Mouse (Mus musculus) forebrain, embryonic 10.5 days (tissue): ENCODE data around the gene Evl. TPM values are rescaled to one million over a fixed set of nuclear protein-coding genes. Genes with fewer than 3 reads are reported as not detected.

Experiments used
- DNase-seq: peaks from one replicate; pipeline ENCODE4 v3.0.0-alpha.2; 2017; ENCODE audit warnings: low spot score; ENCODE audit errors: extremely low spot score
- H3K27ac ChIP-seq: fragments of 300-500 bp; sonication (generic); 2 replicates; pipeline ENCODE4 v1.5.1; 2016; ENCODE audit warnings: mild to moderate bottlenecking
- H3K27me3 ChIP-seq: fragments of 300-500 bp; sonication (generic); 2 replicates; pipeline ENCODE4 v1.6.1; 2016; ENCODE audit warnings: mild to moderate bottlenecking; ENCODE audit not compliant: poor library complexity, severe bottlenecking
- H3K36me3 ChIP-seq: fragments of 300-500 bp; sonication (generic); replicated peaks from 2 replicates; pipeline ENCODE4 v1.6.1; 2016; ENCODE audit warnings: mild to moderate bottlenecking, moderate library complexity
- H3K4me1 ChIP-seq: fragments of 300-500 bp; sonication (generic); 2 replicates; pipeline ENCODE4 v1.6.1; 2016
- H3K4me3 ChIP-seq: fragments of 300-500 bp; sonication (generic); 2 replicates; pipeline ENCODE4 v1.5.1; 2016; ENCODE audit warnings: mild to moderate bottlenecking, moderate library complexity
- H3K9me3 ChIP-seq: fragments of 300-500 bp; sonication (generic); 2 replicates; pipeline ENCODE4 v1.6.1; 2016; ENCODE audit warnings: mild to moderate bottlenecking, moderate library complexity
- WGBS: fragments of 180-500 bp; shearing (Covaris S2); methylation state at CpG from one replicate; pipeline ENCODE4 v1.1.7; 2016; 5-methylcytosine and 5-hydroxymethylcytosine counted together
- polyA plus RNA-seq: library from polyadenylated mRNA; unstranded; fragments of >200 nt; fragmentation: Nextera tagmentation; extraction: Ambion mirVana; gene quantifications from 2 replicates; pipeline ENCODE4 v1.2.1, GENCODE M21; 2016

Evl gene
- polyA plus RNA-seq, 1 experiment from 2014 or later: 55.2 TPM

GRCm38 (mm10) chr12:108668606-108669235 lies 114.2 kb downstream of the Evl start:
- 86% methylated on average over 8 of the region's 8 CpGs for WGBS
- peak overlapping the region; percentile 30; the same call in 1 of the 2 replicates for H3K27ac ChIP-seq

GRCm38 (mm10) chr12:108671541-108671940 lies 117.0 kb downstream of the Evl start:
- H3K4me3 ChIP-seq: no peak overlapping the region
- H3K4me1 ChIP-seq: peaks cover 6% of the 10 kb centered on the region; the same call in 1 of the 2 replicates
- DNase-seq: no peak
- H3K9me3 ChIP-seq: no peaks in the 10 kb centered on the region
- H3K36me3 ChIP-seq: peaks cover 77% of the 10 kb centered on the region
- H3K27me3 ChIP-seq: no peaks in the 10 kb centered on the region
- WGBS: 94% methylated on average over 2 of the region's 2 CpGs
- no peak overlapping the region for H3K27ac ChIP-seq

More at GRCm38 (mm10) chr12:108668606-108669235, 114.2 kb downstream of the Evl start:
- H3K36me3 ChIP-seq: peaks cover 71% of the 10 kb centered on the region
- no peak overlapping the region for H3K4me3 ChIP-seq
- no peak for DNase-seq
- peaks cover 11% of the 10 kb centered on the region; the same call in 1 of the 2 replicates for H3K4me1 ChIP-seq
- no peaks in the 10 kb centered on the region for H3K9me3 ChIP-seq
- no peaks in the 10 kb centered on the region for H3K27me3 ChIP-seq

DNA sequence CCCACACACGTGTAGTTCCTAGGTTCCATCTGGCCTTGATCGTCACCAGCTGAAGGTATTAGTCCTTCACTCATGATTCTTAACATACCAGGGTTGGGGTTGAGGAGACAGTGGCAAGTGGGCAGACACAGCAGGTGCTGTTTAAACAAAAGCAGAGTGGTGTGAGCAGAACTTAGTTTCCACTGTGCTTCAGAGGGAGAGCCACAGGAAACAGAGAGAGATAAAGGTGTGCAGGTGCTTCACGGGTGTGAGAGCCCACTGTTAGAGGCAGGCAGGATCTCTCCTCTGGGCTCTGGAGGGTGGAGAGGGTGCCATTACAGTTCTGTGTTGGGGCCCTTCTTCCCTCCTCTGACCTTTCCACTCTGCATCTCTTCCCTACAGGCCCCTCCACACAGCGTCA lies 118.4 kb downstream of the Evl start:
- peaks cover 82% of the 10 kb centered on the region for H3K36me3 ChIP-seq

GRCm38 (mm10) chr12:108673546-108673945 lies 119.0 kb downstream of the Evl start:
- H3K9me3 ChIP-seq: no peaks in the 10 kb centered on the region
- no peaks in the 10 kb centered on the region for H3K4me1 ChIP-seq
- H3K27me3 ChIP-seq: no peaks in the 10 kb centered on the region
- no peak for DNase-seq
- no peak overlapping the region for H3K4me3 ChIP-seq
- H3K36me3 ChIP-seq: peaks cover 88% of the 10 kb centered on the region
- 89% methylated on average over 3 of the region's 3 CpGs for WGBS
- no peak overlapping the region for H3K27ac ChIP-seq

More for the DNA sequence above, 118.4 kb downstream of the Evl start:
- peaks cover 5% of the 10 kb centered on the region; the same call in 1 of the 2 replicates for H3K4me1 ChIP-seq
- H3K27me3 ChIP-seq: no peaks in the 10 kb centered on the region
- H3K4me3 ChIP-seq: no peak overlapping the region
- H3K9me3 ChIP-seq: no peaks in the 10 kb centered on the region
- no peak for DNase-seq
- H3K27ac ChIP-seq: no peak overlapping the region
- 89% methylated on average over 4 of the region's 4 CpGs for WGBS

- WGBS: 95% methylated on average over 4 of the region's 4 CpGs
- H3K36me3 ChIP-seq: peaks cover 95% of the 10 kb centered on the region
These were observed 120.0 kb downstream of the Evl start for GRCm38 (mm10) chr12:108674502-108674901.

GRCm38 (mm10) chr12:108674916-108675315 lies 120.4 kb downstream of the Evl start:
- no peaks in the 10 kb centered on the region for H3K4me1 ChIP-seq
- H3K27ac ChIP-seq: no peak overlapping the region
- H3K9me3 ChIP-seq: no peaks in the 10 kb centered on the region
- 95% methylated on average over 2 of the region's 2 CpGs for WGBS
- no peak overlapping the region for H3K4me3 ChIP-seq
- H3K27me3 ChIP-seq: no peaks in the 10 kb centered on the region
- H3K36me3 ChIP-seq: peaks cover 95% of the 10 kb centered on the region
- DNase-seq: no peak

More at GRCm38 (mm10) chr12:108674502-108674901, 120.0 kb downstream of the Evl start:
- H3K27me3 ChIP-seq: no peaks in the 10 kb centered on the region
- H3K9me3 ChIP-seq: no peaks in the 10 kb centered on the region
- no peak overlapping the region for H3K27ac ChIP-seq
- no peak for DNase-seq
- H3K4me3 ChIP-seq: no peak overlapping the region
- H3K4me1 ChIP-seq: no peaks in the 10 kb centered on the region

DNA sequence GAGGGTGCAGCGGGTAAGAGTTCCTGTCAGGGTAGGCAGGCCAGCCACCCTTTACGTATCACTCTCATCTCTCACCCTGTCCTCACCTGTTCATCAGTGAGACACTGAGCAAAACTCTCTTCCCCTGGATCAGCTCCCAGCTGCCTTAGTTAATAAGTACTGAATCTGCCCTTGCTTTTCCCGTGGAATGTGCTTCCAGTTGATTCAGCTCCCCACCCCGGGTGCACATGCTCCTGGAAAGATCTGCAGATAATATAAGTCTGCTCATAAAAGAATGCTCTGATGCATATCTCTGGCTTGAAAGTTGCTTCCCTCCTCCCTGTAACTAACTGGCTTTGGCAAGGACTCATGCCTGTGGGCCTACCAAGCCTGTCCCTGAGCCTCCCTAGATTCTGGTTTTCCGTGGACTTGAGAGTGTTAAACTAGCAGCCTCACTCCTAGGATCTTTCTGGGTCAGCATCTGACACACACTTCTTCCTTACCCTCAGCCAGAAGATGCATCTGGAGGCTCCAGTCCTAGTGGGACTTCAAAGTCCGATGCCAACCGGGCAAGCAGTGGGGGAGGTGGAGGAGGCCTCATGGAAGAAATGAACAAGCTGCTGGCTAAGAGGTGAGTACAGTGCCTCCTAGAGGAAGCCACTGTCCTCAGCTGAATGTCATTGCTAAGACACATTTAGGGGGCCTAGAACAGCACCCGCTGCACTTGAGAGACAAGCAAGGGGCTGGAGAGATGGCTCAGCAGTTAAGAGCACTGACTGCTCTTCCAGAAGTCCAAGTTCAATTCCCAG lies 121.3 kb downstream of the Evl start:
- no peak for DNase-seq
- no peaks in the 10 kb centered on the region for H3K27me3 ChIP-seq
- 88% methylated on average over 8 of the region's 8 CpGs for WGBS
- no peaks in the 10 kb centered on the region for H3K9me3 ChIP-seq
- H3K27ac ChIP-seq: no peak overlapping the region
- H3K4me3 ChIP-seq: no peak overlapping the region
- no peaks in the 10 kb centered on the region for H3K4me1 ChIP-seq
- peaks cover 94% of the 10 kb centered on the region for H3K36me3 ChIP-seq

DNA sequence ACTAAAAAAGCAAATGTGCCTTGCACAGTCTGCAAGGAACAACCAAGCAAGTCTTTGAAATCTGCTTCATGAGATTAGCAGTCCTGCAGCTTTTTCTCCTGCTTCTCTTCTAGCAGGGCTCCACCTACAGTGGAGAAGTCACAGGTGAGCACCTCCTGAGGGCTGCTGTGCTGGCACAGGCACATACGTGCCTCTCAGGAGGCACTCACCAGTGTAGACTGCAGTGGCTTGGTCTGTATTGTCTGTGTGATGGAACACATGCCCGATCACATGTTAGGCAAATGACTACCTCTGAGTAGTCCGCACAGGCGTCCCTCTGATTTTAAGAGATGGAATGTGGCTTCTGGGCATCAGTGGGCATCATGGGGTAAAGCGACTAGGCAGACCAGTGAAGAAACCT lies 122.6 kb downstream of the Evl start:
- H3K27me3 ChIP-seq: no peaks in the 10 kb centered on the region
- no peak overlapping the region for H3K4me3 ChIP-seq
- H3K4me1 ChIP-seq: no peaks in the 10 kb centered on the region
- H3K9me3 ChIP-seq: no peaks in the 10 kb centered on the region
- H3K27ac ChIP-seq: no peak overlapping the region
- DNase-seq: no peak
- WGBS: 94% methylated on average over 5 of the region's 5 CpGs
- peaks cover 95% of the 10 kb centered on the region for H3K36me3 ChIP-seq

DNA sequence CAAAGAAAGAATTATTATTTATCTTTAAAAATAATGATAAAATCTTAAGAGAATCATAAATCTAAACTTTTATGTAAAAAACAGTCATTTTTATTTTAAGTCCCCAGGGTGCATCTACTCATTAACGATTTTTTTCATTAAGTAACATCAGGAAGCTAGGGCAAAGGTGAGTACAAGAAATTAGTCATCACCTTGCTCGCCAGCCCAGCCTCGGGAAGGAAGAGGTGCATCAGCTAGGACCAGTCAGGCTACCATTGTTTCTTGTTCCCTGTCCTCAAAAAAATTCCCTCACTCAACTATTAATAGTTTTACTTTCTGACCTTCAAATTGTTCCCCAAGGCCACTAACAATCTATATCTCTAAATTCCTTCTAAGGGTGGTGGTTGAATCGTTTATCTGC lies 123.8 kb downstream of the Evl start:
- H3K4me1 ChIP-seq: no peaks in the 10 kb centered on the region
- H3K27me3 ChIP-seq: no peaks in the 10 kb centered on the region
- no peaks in the 10 kb centered on the region for H3K9me3 ChIP-seq
- 90% methylated on average over 4 of the region's 4 CpGs for WGBS
- no peak overlapping the region for H3K27ac ChIP-seq
- H3K36me3 ChIP-seq: peaks cover 96% of the 10 kb centered on the region
- H3K4me3 ChIP-seq: no peak overlapping the region
- DNase-seq: no peak

GRCm38 (mm10) chr12:108680861-108681260 lies 126.3 kb downstream of the Evl start:
- no peak for DNase-seq
- H3K4me3 ChIP-seq: no peak overlapping the region
- WGBS: 92% methylated on average over 8 of the region's 8 CpGs

GRCm38 (mm10) chr12:108682240-108683023 lies 127.9 kb downstream of the Evl start:
- 93% methylated on average over 13 of the region's 13 CpGs for WGBS
- H3K4me1 ChIP-seq: no peaks in the 10 kb centered on the region
- no peak for DNase-seq
- H3K36me3 ChIP-seq: peaks cover 97% of the 10 kb centered on the region
- no peaks in the 10 kb centered on the region for H3K9me3 ChIP-seq
- no peak overlapping the region for H3K27ac ChIP-seq
- no peaks in the 10 kb centered on the region for H3K27me3 ChIP-seq
- no peak overlapping the region for H3K4me3 ChIP-seq

More at GRCm38 (mm10) chr12:108680861-108681260, 126.3 kb downstream of the Evl start:
- Histone ChIP-seq H3K27me3 (no peaks in the 10 kb centered on the region), H3K9me3 (no peaks in the 10 kb centered on the region), H3K4me1 (no peaks in the 10 kb centered on the region), H3K27ac (no peak overlapping the region), H3K36me3 (peaks cover 97% of the 10 kb centered on the region)

DNA sequence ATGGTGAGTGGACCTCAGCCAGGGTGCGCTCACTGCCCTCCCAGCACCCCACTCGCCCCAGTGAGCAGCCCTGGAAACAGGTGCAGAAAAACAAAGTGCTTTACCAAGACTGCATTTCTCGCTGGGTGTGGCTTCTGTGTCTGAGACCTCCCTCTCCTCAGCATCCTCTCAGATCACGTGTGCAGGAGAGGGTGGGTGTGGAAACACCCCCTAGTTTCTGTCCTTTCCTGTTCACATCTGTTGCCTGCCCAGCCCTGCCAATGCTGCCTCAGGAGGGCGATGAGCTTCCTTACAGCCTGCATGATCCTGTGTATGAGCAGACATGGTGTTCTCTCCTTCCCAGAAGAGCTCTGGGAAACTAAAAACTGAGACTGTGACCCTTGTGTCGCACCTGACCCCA lies 131.9 kb downstream of the Evl start:
- no peaks in the 10 kb centered on the region for H3K27me3 ChIP-seq
- H3K36me3 ChIP-seq: peaks cover 91% of the 10 kb centered on the region
- 83% methylated on average over 6 of the region's 6 CpGs for WGBS
- 0 out of 2 replicates have a peak, but pooled peaks cover 3% of the 10 kb centered on the region for H3K4me1 ChIP-seq
- H3K4me3 ChIP-seq: no peak overlapping the region
- DNase-seq: no peak
- H3K27ac ChIP-seq: no peak overlapping the region
- no peaks in the 10 kb centered on the region for H3K9me3 ChIP-seq
